Mouse (Mus musculus): ENCODE results near the gene Ttbk2. TPM values are rescaled to one million over a fixed set of nuclear protein-coding genes. Genes with fewer than 3 reads are reported as not detected.

The Ttbk2 gene
- polyA plus RNA-seq, 1 experiment from 2014 or later = 0.95 TPM

GRCm38 (mm10) chr2:120826936-120827638 lies 23.3 kb downstream of the Ttbk2 start:
- Histone ChIP-seq H3K27me3 (ENCODE audit: control insufficient read depth, insufficient read depth, low read length) (no peaks in the 10 kb centered on the region), H3K4me2 (replicated peaks; ENCODE audit: low read depth) (no peak overlapping the region), H3K9me3 (ENCODE audit: control insufficient read depth, low read length) (no peaks in the 10 kb centered on the region), H3K9ac (ENCODE audit: low read length) (no peak overlapping the region), H3K4me3 (ENCODE audit: low read depth, low read length) (no peak overlapping the region), H3K27ac (replicated peaks) (no peak overlapping the region), H3K36me3 (ENCODE audit: control insufficient read depth, insufficient read depth, low read length) (no peaks in the 10 kb centered on the region), H3K4me1 (replicated peaks; ENCODE audit: control insufficient read depth, insufficient read depth) (no peaks in the 10 kb centered on the region)
- WGBS = 24% methylated on average over 1 of the region's 1 CpGs
- ATAC-seq (ENCODE audit: low FRiP score, low TSS enrichment) (no peak), DNase-seq (ENCODE audit: low spot score) (no peak)
- no peak for TF ChIP-seq EP300 (optimal IDR thresholded peaks at IDR 0.05)
- TF ChIP-seq CTCF (IDR thresholded peaks at IDR 0.05; ENCODE audit: low read depth) = no peak

GRCm38 (mm10) chr2:120770265-120770935 lies 80.0 kb downstream of the Ttbk2 start:
- no peak overlapping the region for H3K9ac ChIP-seq (ENCODE audit: low read length)
- no peaks in the 10 kb centered on the region for H3K27me3 ChIP-seq (ENCODE audit: control insufficient read depth, insufficient read depth, low read length)
- H3K4me1 ChIP-seq (replicated peaks; ENCODE audit: control insufficient read depth, insufficient read depth) = no peaks in the 10 kb centered on the region
- WGBS = 89% methylated on average over 2 of the region's 2 CpGs
- no peaks in the 10 kb centered on the region for H3K36me3 ChIP-seq (ENCODE audit: control insufficient read depth, insufficient read depth, low read length)
- H3K9me3 ChIP-seq (ENCODE audit: control insufficient read depth, low read length) = no peaks in the 10 kb centered on the region
- no peak for ATAC-seq (ENCODE audit: low FRiP score, low TSS enrichment)
- H3K4me2 ChIP-seq (replicated peaks; ENCODE audit: low read depth) = no peak overlapping the region
- TF ChIP-seq CTCF (IDR thresholded peaks at IDR 0.05; ENCODE audit: low read depth) (no peak), EP300 (optimal IDR thresholded peaks at IDR 0.05) (no peak)
- no peak overlapping the region for H3K4me3 ChIP-seq (ENCODE audit: low read depth, low read length)
- no peak for DNase-seq (ENCODE audit: low spot score)
- no peak overlapping the region for H3K27ac ChIP-seq (replicated peaks)

DNA sequence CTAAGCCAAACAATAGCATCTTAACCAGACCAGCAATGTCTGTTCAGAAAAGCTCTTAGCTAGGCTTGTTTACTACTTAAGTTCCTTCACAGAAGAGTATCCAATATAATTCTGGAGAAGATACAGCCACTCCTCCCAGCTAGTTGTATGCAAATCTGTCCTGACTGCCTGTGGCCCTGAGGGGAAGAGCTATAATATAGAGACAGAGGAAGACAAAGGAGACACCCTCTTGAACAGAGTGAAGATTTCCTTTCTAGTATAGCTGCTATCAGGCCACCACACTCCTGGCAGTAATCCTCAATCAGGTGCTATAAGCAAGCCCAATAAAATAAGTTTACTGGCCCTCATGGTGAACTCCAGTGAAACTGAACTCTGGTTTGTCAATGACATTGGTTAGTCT lies 88.5 kb downstream of the Ttbk2 start:
- H3K27ac ChIP-seq (replicated peaks) = no peak overlapping the region
- no peak overlapping the region for H3K4me3 ChIP-seq (ENCODE audit: low read depth, low read length)
- no peaks in the 10 kb centered on the region for H3K9me3 ChIP-seq (ENCODE audit: control insufficient read depth, low read length)
- no peaks in the 10 kb centered on the region for H3K36me3 ChIP-seq (ENCODE audit: control insufficient read depth, insufficient read depth, low read length)
- H3K4me1 ChIP-seq (replicated peaks; ENCODE audit: control insufficient read depth, insufficient read depth) = no peaks in the 10 kb centered on the region
- TF ChIP-seq EP300 (optimal IDR thresholded peaks at IDR 0.05) = no peak
- TF ChIP-seq CTCF (IDR thresholded peaks at IDR 0.05; ENCODE audit: low read depth) = no peak
- H3K9ac ChIP-seq (ENCODE audit: low read length) = no peak overlapping the region
- ATAC-seq (ENCODE audit: low FRiP score, low TSS enrichment) (no peak), DNase-seq (ENCODE audit: low spot score) (no peak)
- no peaks in the 10 kb centered on the region for H3K27me3 ChIP-seq (ENCODE audit: control insufficient read depth, insufficient read depth, low read length)
- no peak overlapping the region for H3K4me2 ChIP-seq (replicated peaks; ENCODE audit: low read depth)

GRCm38 (mm10) chr2:120748041-120748440 lies 102.4 kb downstream of the Ttbk2 start:
- no peak overlapping the region for H3K4me3 ChIP-seq (ENCODE audit: low read depth, low read length)
- WGBS = 92% methylated on average over 2 of the region's 2 CpGs

GRCm38 (mm10) chr2:120745496-120745895 lies 104.9 kb downstream of the Ttbk2 start:
- ATAC-seq (ENCODE audit: low FRiP score, low TSS enrichment) = no peak
- no peak overlapping the region for H3K9ac ChIP-seq (ENCODE audit: low read length)
- H3K4me1 ChIP-seq (replicated peaks; ENCODE audit: control insufficient read depth, insufficient read depth) = no peaks in the 10 kb centered on the region
- H3K4me2 ChIP-seq (replicated peaks; ENCODE audit: low read depth) = no peak overlapping the region
- no peaks in the 10 kb centered on the region for H3K27me3 ChIP-seq (ENCODE audit: control insufficient read depth, insufficient read depth, low read length)
- no peak overlapping the region for H3K4me3 ChIP-seq (ENCODE audit: low read depth, low read length)
- WGBS = 89% methylated on average over 1 of the region's 1 CpGs
- H3K9me3 ChIP-seq (ENCODE audit: control insufficient read depth, low read length) = no peaks in the 10 kb centered on the region
- H3K27ac ChIP-seq (replicated peaks) = no peak overlapping the region
- TF ChIP-seq EP300 (optimal IDR thresholded peaks at IDR 0.05) (no peak), CTCF (IDR thresholded peaks at IDR 0.05; ENCODE audit: low read depth) (no peak)
- H3K36me3 ChIP-seq (ENCODE audit: control insufficient read depth, insufficient read depth, low read length) = peaks cover 7% of the 10 kb centered on the region; the same call in 1 of the 2 replicates
- DNase-seq (ENCODE audit: low spot score) = no peak

More at GRCm38 (mm10) chr2:120748041-120748440, 102.4 kb downstream of the Ttbk2 start:
- Histone ChIP-seq H3K27ac (replicated peaks) (no peak overlapping the region), H3K9me3 (ENCODE audit: control insufficient read depth, low read length) (no peaks in the 10 kb centered on the region), H3K4me2 (replicated peaks; ENCODE audit: low read depth) (no peak overlapping the region), H3K27me3 (ENCODE audit: control insufficient read depth, insufficient read depth, low read length) (no peaks in the 10 kb centered on the region), H3K36me3 (ENCODE audit: control insufficient read depth, insufficient read depth, low read length) (peaks cover 7% of the 10 kb centered on the region; the same call in 1 of the 2 replicates), H3K9ac (ENCODE audit: low read length) (no peak overlapping the region), H3K4me1 (replicated peaks; ENCODE audit: control insufficient read depth, insufficient read depth) (no peaks in the 10 kb centered on the region)
- DNase-seq (ENCODE audit: low spot score) (no peak), ATAC-seq (ENCODE audit: low FRiP score, low TSS enrichment) (no peak)
- TF ChIP-seq EP300 (optimal IDR thresholded peaks at IDR 0.05) = no peak
- no peak for TF ChIP-seq CTCF (IDR thresholded peaks at IDR 0.05; ENCODE audit: low read depth)
